Mouse (Mus musculus) ES-Bruce4 (cell line): ENCODE measurements around the gene Paqr6.

ENCODE experiments used
- CTCF ChIP-seq: IDR thresholded peaks from one replicate; pipeline ENCODE4 v1.8.1; 2011; ENCODE audit warnings: low read depth, low read length
- POLR2A ChIP-seq: IDR thresholded peaks from one replicate; pipeline ENCODE4 v1.8.1; 2011; ENCODE audit warnings: low read length; ENCODE audit not compliant: insufficient read depth

DNA sequence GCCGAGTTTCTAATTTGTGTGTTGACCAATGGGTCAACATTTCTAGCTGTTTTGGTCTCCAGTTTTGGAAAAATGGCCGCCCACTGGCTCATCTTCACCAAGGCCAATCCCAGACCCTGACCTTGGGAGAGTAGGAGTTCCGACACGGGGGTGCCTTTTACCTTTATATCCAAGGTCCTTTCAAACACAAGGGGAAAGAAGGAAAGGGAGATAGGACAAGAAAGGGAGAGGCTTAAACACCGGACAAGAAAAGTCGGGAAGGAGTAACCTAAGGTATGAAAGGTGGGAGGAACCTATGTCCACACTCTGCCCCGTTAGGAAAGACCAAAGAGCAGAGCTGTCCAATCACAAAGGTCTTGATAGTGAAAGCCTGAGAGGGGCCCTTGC lies 46.3 kb downstream of the Paqr6 start:
- TF ChIP-seq POLR2A = no peak
- TF ChIP-seq CTCF = no peak
